Mouse (Mus musculus): Measurements from ENCODE around the gene Olfr1221. TPM values are rescaled to one million over a fixed set of nuclear protein-coding genes. Genes with fewer than 3 reads are reported as not detected.
"Not testable (repeated sequence)": the region's sequence is repeated elsewhere in the genome, so short reads cannot be mapped to it uniquely, and the experiment has no call there.

Gene Olfr1221
- not detected in 2 replicates for polyA plus RNA-seq (2015; fragmentation: Nextera tagmentation; extraction: Ambion mirVana)

DNA sequence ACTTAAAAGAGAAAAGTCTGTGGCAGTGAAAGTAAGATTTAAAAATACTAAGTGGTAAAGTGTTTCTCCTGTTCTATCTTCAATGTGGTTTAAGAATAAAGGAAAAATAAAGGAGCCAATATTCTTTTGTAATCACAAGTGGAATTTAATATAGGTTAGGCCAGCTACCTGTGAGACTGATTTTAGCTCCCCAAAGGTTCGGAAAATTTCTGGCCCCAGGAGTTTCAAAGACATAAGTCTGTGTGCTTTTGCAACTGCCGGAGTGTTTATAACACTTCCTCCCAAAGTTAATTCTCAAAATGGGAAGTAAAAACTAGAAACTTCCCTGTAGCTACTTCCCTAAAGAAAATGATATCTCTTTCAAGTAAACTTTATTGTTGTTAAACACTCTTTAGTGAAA, at the start of gene Olfr1221:
Gene Olfr1221 (minus strand): TSS at position 101 of the 400 bp plus-strand sequence.
- H3K27ac ChIP-seq, result no peak within 1 kb of the TSS
- H3K9me3 ChIP-seq, result no peaks in the 10 kb centered on the region
- no peaks in the 10 kb centered on the region for H3K4me1 ChIP-seq
- H3K4me2 ChIP-seq, result no peak within 1 kb of the TSS
- H3K4me3 ChIP-seq, result no peak within 1 kb of the TSS
- 85% methylated on average over 2 of the region's 2 CpGs for WGBS
- no peaks in the 10 kb centered on the region for H3K36me3 ChIP-seq
- H3K9ac ChIP-seq, result no peak within 1 kb of the TSS
- H3K27me3 ChIP-seq, result no peaks in the 10 kb centered on the region
- no peak for ATAC-seq (ENCODE audit: insufficient number of reproducible peaks, insufficient read depth, low FRiP score, low TSS enrichment, low read depth)

GRCm38 (mm10) chr2:89164711-89165110, 47.6 kb upstream of the Olfr1221 start:
- H3K9me3 ChIP-seq; H3K27ac ChIP-seq; H3K36me3 ChIP-seq; ATAC-seq (ENCODE audit: insufficient number of reproducible peaks, insufficient read depth, low FRiP score, low TSS enrichment, low read depth); H3K4me3 ChIP-seq; H3K4me2 ChIP-seq; H3K9ac ChIP-seq; H3K4me1 ChIP-seq; H3K27me3 ChIP-seq: not testable (repeated sequence)
- WGBS, result 85% methylated on average over 4 of the region's 4 CpGs

DNA sequence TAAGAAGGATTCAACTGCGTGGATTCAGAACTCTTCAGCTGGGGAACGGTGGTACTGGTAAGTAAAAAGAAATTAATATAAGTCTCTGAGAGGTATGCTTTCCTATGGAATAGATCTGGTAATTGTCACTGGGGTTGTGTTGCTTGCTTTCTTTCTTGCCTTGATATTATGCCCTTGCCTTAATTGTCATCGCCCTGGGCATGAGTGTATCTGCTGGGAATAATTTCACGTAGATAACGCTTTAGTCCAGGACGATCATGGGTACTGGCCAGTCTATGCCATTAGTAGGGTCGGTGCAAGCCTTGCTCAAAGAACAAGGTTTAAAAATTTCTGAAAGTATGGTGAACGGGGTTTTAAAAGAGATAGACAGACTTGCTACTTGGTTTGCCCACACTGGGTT, 46.9 kb upstream of the Olfr1221 start, which contains the start of gene Olfr1224-ps1:
Gene Olfr1224-ps1 (minus strand): TSS at position 101 of the 400 bp plus-strand sequence.
- H3K9ac ChIP-seq; H3K36me3 ChIP-seq; H3K27ac ChIP-seq; H3K27me3 ChIP-seq; H3K4me3 ChIP-seq; H3K9me3 ChIP-seq; H3K4me2 ChIP-seq; H3K4me1 ChIP-seq; ATAC-seq (ENCODE audit: insufficient number of reproducible peaks, insufficient read depth, low FRiP score, low TSS enrichment, low read depth): not testable (repeated sequence)
- 93% methylated on average over 8 of the region's 8 CpGs for WGBS

DNA sequence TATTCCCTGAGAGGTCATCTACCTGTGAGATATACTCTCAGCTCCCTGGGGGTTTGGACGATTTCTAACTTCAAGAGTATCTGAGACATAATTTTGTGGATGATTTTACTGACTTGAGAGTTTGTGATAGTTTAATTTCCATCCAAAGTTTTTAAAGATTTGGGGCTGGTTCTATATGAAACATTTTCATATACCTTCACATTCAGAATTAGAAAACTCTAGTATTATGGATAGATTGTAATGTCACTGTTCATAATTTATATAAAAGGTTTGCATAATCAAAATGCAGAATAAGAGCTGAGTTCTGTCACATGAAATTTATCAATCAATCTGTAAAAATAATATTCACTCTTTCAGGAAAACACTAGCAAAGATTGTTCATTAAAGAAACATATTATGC, 34.4 kb upstream of the Olfr1221 start, which contains the start of gene Olfr1223:
Gene Olfr1223 (minus strand): TSS at position 101 of the 400 bp plus-strand sequence.
- no peak for ATAC-seq (ENCODE audit: insufficient number of reproducible peaks, insufficient read depth, low FRiP score, low TSS enrichment, low read depth)
- Histone ChIP-seq H3K4me1 (no peaks in the 10 kb centered on the region), H3K4me2 (no peak within 1 kb of the TSS), H3K27me3 (no peaks in the 10 kb centered on the region), H3K9ac (no peak within 1 kb of the TSS), H3K9me3 (no peaks in the 10 kb centered on the region), H3K36me3 (no peaks in the 10 kb centered on the region), H3K4me3 (no peak within 1 kb of the TSS), H3K27ac (no peak within 1 kb of the TSS)
- WGBS, result 70% methylated on average over 1 of the region's 1 CpGs

DNA sequence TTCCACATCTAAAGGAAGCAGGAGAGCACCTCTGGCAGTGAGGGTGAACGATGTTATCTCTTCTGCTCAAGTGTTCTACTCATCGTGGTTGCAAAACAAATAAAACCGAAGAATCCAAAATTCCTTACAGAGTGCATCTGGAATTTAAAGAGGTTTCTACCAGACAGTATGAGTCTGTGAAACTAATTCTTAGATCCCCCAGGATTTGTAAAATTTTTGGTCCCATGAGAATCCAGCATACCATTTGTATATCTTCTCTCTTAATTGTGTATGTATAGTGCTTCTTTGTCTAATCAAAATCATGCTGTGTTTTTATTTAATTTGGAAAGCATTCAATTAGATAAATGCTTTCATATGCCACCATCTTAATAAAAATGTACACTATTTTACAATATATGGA, 15.9 kb upstream of the Olfr1221 start, which contains the start of gene Olfr1222:
Gene Olfr1222 (minus strand): TSS at position 101 of the 400 bp plus-strand sequence.
- no peaks in the 10 kb centered on the region for H3K4me1 ChIP-seq
- H3K4me3 ChIP-seq, result no peak within 1 kb of the TSS
- H3K4me2 ChIP-seq, result no peak within 1 kb of the TSS
- ATAC-seq (ENCODE audit: insufficient number of reproducible peaks, insufficient read depth, low FRiP score, low TSS enrichment, low read depth), result no peak
- no peaks in the 10 kb centered on the region for H3K9me3 ChIP-seq
- no peaks in the 10 kb centered on the region for H3K36me3 ChIP-seq
- H3K27ac ChIP-seq, result no peak within 1 kb of the TSS
- H3K27me3 ChIP-seq, result no peaks in the 10 kb centered on the region
- H3K9ac ChIP-seq, result no peak within 1 kb of the TSS
- WGBS, result 71% methylated on average over 3 of the region's 3 CpGs

DNA sequence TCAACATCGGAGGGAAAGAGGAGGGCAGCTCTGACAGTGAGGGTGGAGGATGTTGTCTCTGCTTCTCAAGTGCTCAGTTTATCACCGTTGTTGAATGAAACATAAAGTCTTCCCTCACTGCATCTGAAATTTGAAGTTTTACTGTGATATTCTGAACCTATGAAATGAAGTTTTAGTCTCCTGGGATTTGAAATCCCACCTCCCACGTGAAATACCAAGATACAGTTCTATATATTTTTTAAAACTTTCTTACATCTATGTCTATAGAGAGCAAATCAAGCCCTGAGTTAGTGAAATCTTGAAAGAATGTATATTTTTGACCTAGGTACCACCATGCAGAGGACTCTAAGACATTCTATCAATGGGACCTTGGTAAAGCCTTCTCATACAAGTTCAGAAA, 10.3 kb downstream of the Olfr1221 start, which contains the start of gene Olfr1220:
Gene Olfr1220 (minus strand): TSS at position 101 of the 400 bp plus-strand sequence.
- no peaks in the 10 kb centered on the region for H3K27me3 ChIP-seq
- H3K4me3 ChIP-seq, result no peak within 1 kb of the TSS
- 75% methylated on average over 3 of the region's 3 CpGs for WGBS
- no peaks in the 10 kb centered on the region for H3K36me3 ChIP-seq
- H3K9ac ChIP-seq, result no peak within 1 kb of the TSS
- no peak for ATAC-seq (ENCODE audit: insufficient number of reproducible peaks, insufficient read depth, low FRiP score, low TSS enrichment, low read depth)
- no peak within 1 kb of the TSS for H3K27ac ChIP-seq
- H3K4me2 ChIP-seq, result no peak within 1 kb of the TSS
- no peaks in the 10 kb centered on the region for H3K4me1 ChIP-seq
- H3K9me3 ChIP-seq, result no peaks in the 10 kb centered on the region

DNA sequence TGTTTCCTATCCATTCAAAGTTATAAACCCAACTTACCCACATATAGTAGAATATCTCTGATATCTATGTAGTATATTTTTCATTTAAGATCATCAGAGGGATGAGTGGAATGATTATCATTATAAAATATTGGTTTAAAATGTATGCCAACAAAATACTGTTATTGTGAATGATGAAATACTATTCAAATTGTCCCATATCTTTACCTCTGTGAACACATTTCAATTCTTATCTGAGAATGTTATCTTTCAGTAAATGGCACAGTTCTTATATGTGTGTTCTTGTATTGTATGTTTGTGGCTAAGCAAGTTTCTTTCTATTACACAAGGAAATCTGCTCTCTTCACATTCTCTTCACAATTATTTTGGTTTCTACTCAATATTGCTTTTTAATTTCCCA, 11.4 kb downstream of the Olfr1221 start:
- Histone ChIP-seq H3K4me2 (no peak overlapping the region), H3K27me3 (no peaks in the 10 kb centered on the region), H3K9ac (no peak overlapping the region), H3K9me3 (no peaks in the 10 kb centered on the region), H3K27ac (no peak overlapping the region), H3K4me3 (no peak overlapping the region), H3K36me3 (no peaks in the 10 kb centered on the region), H3K4me1 (no peaks in the 10 kb centered on the region)
- ATAC-seq (ENCODE audit: insufficient number of reproducible peaks, insufficient read depth, low FRiP score, low TSS enrichment, low read depth), result no peak

- no peak overlapping the region for H3K4me2 ChIP-seq
- H3K36me3 ChIP-seq, result no peaks in the 10 kb centered on the region
- 90% methylated on average over 1 of the region's 1 CpGs for WGBS
- no peak overlapping the region for H3K27ac ChIP-seq
- H3K27me3 ChIP-seq, result no peaks in the 10 kb centered on the region
- ATAC-seq (ENCODE audit: insufficient number of reproducible peaks, insufficient read depth, low FRiP score, low TSS enrichment, low read depth), result no peak
- no peak overlapping the region for H3K4me3 ChIP-seq
- no peaks in the 10 kb centered on the region for H3K4me1 ChIP-seq
- no peaks in the 10 kb centered on the region for H3K9me3 ChIP-seq
- H3K9ac ChIP-seq, result no peak overlapping the region
Measured at GRCm38 (mm10) chr2:89093848-89094247, 23.2 kb downstream of the Olfr1221 start.

DNA sequence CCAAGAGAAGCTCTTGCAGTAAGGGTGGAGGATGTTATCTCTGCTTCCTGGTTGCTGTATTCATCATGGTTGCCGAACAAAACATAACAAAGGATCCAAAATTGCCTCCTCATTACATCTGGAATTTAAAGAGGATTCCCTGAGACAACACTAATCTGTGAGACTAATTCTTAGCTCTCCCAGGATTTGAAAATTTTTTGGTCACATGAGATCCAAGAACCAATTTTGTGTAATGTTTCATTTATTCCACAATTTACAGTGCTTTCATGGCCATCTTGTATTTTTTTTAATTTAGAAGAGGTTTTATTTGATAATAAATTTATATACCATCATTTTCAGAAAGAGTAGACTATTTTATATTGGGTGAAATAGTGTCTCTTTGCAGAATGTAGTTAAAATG, 33.7 kb downstream of the Olfr1221 start, which contains the start of gene Olfr1219:
Gene Olfr1219 (minus strand): TSS at position 101 of the 400 bp plus-strand sequence.
- H3K27ac ChIP-seq, result no peak within 1 kb of the TSS
- H3K4me3 ChIP-seq, result no peak within 1 kb of the TSS
- H3K9ac ChIP-seq, result no peak within 1 kb of the TSS
- H3K4me2 ChIP-seq, result no peak within 1 kb of the TSS
- WGBS, result 56% methylated on average over 1 of the region's 1 CpGs
- ATAC-seq (ENCODE audit: insufficient number of reproducible peaks, insufficient read depth, low FRiP score, low TSS enrichment, low read depth), result no peak
- no peaks in the 10 kb centered on the region for H3K9me3 ChIP-seq
- no peaks in the 10 kb centered on the region for H3K36me3 ChIP-seq
- no peaks in the 10 kb centered on the region for H3K4me1 ChIP-seq
- H3K27me3 ChIP-seq, result no peaks in the 10 kb centered on the region

- no peaks in the 10 kb centered on the region for H3K9me3 ChIP-seq
- no peak overlapping the region for H3K9ac ChIP-seq
- H3K36me3 ChIP-seq, result no peaks in the 10 kb centered on the region
- ATAC-seq (ENCODE audit: insufficient number of reproducible peaks, insufficient read depth, low FRiP score, low TSS enrichment, low read depth), result no peak
- no peaks in the 10 kb centered on the region for H3K4me1 ChIP-seq
- H3K27ac ChIP-seq, result no peak overlapping the region
- H3K27me3 ChIP-seq, result no peaks in the 10 kb centered on the region
- no peak overlapping the region for H3K4me3 ChIP-seq
- H3K4me2 ChIP-seq, result no peak overlapping the region
Measured at GRCm38 (mm10) chr2:89081487-89081886, 35.6 kb downstream of the Olfr1221 start.

DNA sequence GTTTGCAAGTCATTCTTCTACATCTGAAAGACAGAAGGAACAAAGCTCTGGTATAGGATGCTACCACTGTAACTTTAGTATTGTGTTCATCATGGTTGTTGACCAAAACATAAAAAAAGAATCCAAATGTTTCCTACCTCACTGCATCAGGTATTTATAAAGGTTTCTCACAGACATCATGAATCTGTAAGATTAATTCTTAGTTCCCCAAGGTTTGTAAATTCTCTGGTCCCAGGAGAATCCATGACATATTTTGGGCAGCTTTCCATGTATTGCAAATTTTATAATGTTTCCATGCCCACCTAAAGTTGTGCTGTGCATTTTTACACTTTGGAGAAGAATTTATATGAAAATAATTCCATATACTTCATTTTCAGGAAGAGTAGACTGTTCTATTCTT, 56.0 kb downstream of the Olfr1221 start, which contains the start of gene Olfr1218:
Gene Olfr1218 (minus strand): TSS at position 101 of the 400 bp plus-strand sequence.
- Histone ChIP-seq H3K9me3 (no peaks in the 10 kb centered on the region), H3K36me3 (no peaks in the 10 kb centered on the region), H3K4me1 (no peaks in the 10 kb centered on the region), H3K27ac (no peak within 1 kb of the TSS), H3K4me2 (no peak within 1 kb of the TSS), H3K9ac (no peak within 1 kb of the TSS), H3K4me3 (no peak within 1 kb of the TSS), H3K27me3 (no peaks in the 10 kb centered on the region)
- ATAC-seq (ENCODE audit: insufficient number of reproducible peaks, insufficient read depth, low FRiP score, low TSS enrichment, low read depth), result no peak
